8 mouse cellular contexts compared by ENCODE assay signal in genomic region chr10:93945364-93945763, GRCm38 (mm10). TPM values are rescaled to one million over a fixed set of nuclear protein-coding genes. Genes with fewer than 3 reads are reported as not detected.
DNase-seq lines count a peak whose midpoint lies in the region; ATAC-seq and TF ChIP-seq lines count a peak whose summit lies in the region.

No protein-coding gene starts in this region.

- WGBS in hindbrain, embryonic 11.5 days = 58% methylated on average over 4 of the region's 4 CpGs
- 43% methylated on average over 4 of the region's 4 CpGs for WGBS in hindbrain, embryonic 12.5 days
- 19% methylated on average over 4 of the region's 4 CpGs for WGBS in intestine, postnatal 0 days
- WGBS in midbrain, embryonic 11.5 days = 43% methylated on average over 4 of the region's 4 CpGs

- H3K36me3 ChIP-seq in hindbrain, embryonic 11.5 days (ENCODE audit: control insufficient read depth, insufficient read depth, low read length) = no peaks in the 10 kb centered on the region
- H3K36me3 ChIP-seq in hindbrain, embryonic 12.5 days = no peaks in the 10 kb centered on the region
- no peaks in the 10 kb centered on the region for H3K36me3 ChIP-seq in intestine, postnatal 0 days (ENCODE audit: control insufficient read depth, insufficient read depth)
- H3K36me3 ChIP-seq in midbrain, embryonic 11.5 days (ENCODE audit: control insufficient read depth, insufficient read depth, low read length) = no peaks in the 10 kb centered on the region

- no peak overlapping the region for H3K27ac ChIP-seq in hindbrain, embryonic 11.5 days (ENCODE audit: low read depth, low read length)
- H3K27ac ChIP-seq in hindbrain, embryonic 12.5 days = no peak overlapping the region
- H3K27ac ChIP-seq in intestine, postnatal 0 days (ENCODE audit: low read depth, low read length) = no peak overlapping the region
- H3K27ac ChIP-seq in midbrain, embryonic 11.5 days (ENCODE audit: low read depth, low read length) = no peak overlapping the region

- peak; percentile 29 for DNase-seq in hindbrain, embryonic 11.5 days (ENCODE audit: low spot score)
- peak; percentile 7 for DNase-seq in ES-CJ7 (ENCODE audit: low read depth, low spot score)
- peak; percentile 30 for DNase-seq in cerebellum, adult 8-10 months
- no peak for DNase-seq in testis, postnatal 10 days (ENCODE audit: low spot score)
- DNase-seq in midbrain, embryonic 11.5 days (ENCODE audit: low spot score, missing footprints) = no peak

- H3K9ac ChIP-seq in hindbrain, embryonic 11.5 days (ENCODE audit: low read depth, low read length) = no peak overlapping the region
- H3K9ac ChIP-seq in hindbrain, embryonic 12.5 days = no peak overlapping the region
- no peak overlapping the region for H3K9ac ChIP-seq in intestine, postnatal 0 days (ENCODE audit: low read depth, low read length)
- no peak overlapping the region for H3K9ac ChIP-seq in midbrain, embryonic 11.5 days (ENCODE audit: low read length)

- no peak for ATAC-seq in hindbrain, embryonic 11.5 days (ENCODE audit: low FRiP score)
- ATAC-seq in hindbrain, embryonic 12.5 days (ENCODE audit: low FRiP score) = no peak
- no peak for ATAC-seq in intestine, postnatal 0 days
- ATAC-seq in megakaryocyte progenitor cell, adult 5-6 weeks (replicated peaks; ENCODE audit: poor library complexity) = peak; percentile 33; the same call in 1 of the 2 replicates
- no peak for ATAC-seq in midbrain, embryonic 11.5 days (ENCODE audit: low FRiP score)

- no peaks in the 10 kb centered on the region for H3K9me3 ChIP-seq in hindbrain, embryonic 11.5 days (ENCODE audit: control insufficient read depth, low read length)
- no peaks in the 10 kb centered on the region for H3K9me3 ChIP-seq in hindbrain, embryonic 12.5 days (replicated peaks)
- H3K9me3 ChIP-seq in intestine, postnatal 0 days (ENCODE audit: control insufficient read depth) = no peaks in the 10 kb centered on the region
- no peaks in the 10 kb centered on the region for H3K9me3 ChIP-seq in midbrain, embryonic 11.5 days (ENCODE audit: control insufficient read depth, low read length)

- TF ChIP-seq CTCF in intestine, postnatal 0 days (IDR thresholded peaks at IDR 0.05; ENCODE audit: low read depth) = peak; percentile 88

- no peaks in the 10 kb centered on the region for H3K27me3 ChIP-seq in hindbrain, embryonic 11.5 days (ENCODE audit: control insufficient read depth, insufficient read depth, low read length)
- no peaks in the 10 kb centered on the region for H3K27me3 ChIP-seq in hindbrain, embryonic 12.5 days
- H3K27me3 ChIP-seq in intestine, postnatal 0 days (replicated peaks; ENCODE audit: control insufficient read depth, insufficient read depth, low read length) = no peaks in the 10 kb centered on the region
- H3K27me3 ChIP-seq in midbrain, embryonic 11.5 days (ENCODE audit: control insufficient read depth, insufficient read depth, low read length) = no peaks in the 10 kb centered on the region

- no peaks in the 10 kb centered on the region for H3K4me1 ChIP-seq in hindbrain, embryonic 11.5 days (replicated peaks; ENCODE audit: control insufficient read depth, insufficient read depth, low read length)
- no peaks in the 10 kb centered on the region for H3K4me1 ChIP-seq in hindbrain, embryonic 12.5 days
- H3K4me1 ChIP-seq in intestine, postnatal 0 days (replicated peaks; ENCODE audit: control insufficient read depth, insufficient read depth, low read length) = no peaks in the 10 kb centered on the region
- no peaks in the 10 kb centered on the region for H3K4me1 ChIP-seq in midbrain, embryonic 11.5 days (ENCODE audit: control insufficient read depth, insufficient read depth, low read length)

- H3K4me3 ChIP-seq in hindbrain, embryonic 11.5 days (ENCODE audit: low read depth, low read length) = no peak overlapping the region
- H3K4me3 ChIP-seq in hindbrain, embryonic 12.5 days = no peak overlapping the region
- H3K4me3 ChIP-seq in intestine, postnatal 0 days (ENCODE audit: low read depth, low read length) = no peak overlapping the region
- no peak overlapping the region for H3K4me3 ChIP-seq in midbrain, embryonic 11.5 days (ENCODE audit: low read depth, low read length)

- H3K4me2 ChIP-seq in hindbrain, embryonic 11.5 days (replicated peaks; ENCODE audit: low read depth, low read length) = no peak overlapping the region
- no peak overlapping the region for H3K4me2 ChIP-seq in hindbrain, embryonic 12.5 days (replicated peaks)
- no peak overlapping the region for H3K4me2 ChIP-seq in intestine, postnatal 0 days (replicated peaks; ENCODE audit: low read depth)
- H3K4me2 ChIP-seq in midbrain, embryonic 11.5 days = no peak overlapping the region

RNA-seq across cellular contexts. Expression of gene Metap2, which starts 48.5 kb away (rescaled TPM):
- 236 and 240 TPM in 2 replicates for polyA plus RNA-seq in hindbrain, embryonic 11.5 days (2014; fragmentation: Nextera tagmentation; extraction: Ambion mirVana)
- polyA plus RNA-seq in hindbrain, embryonic 12.5 days (2016; fragmentation: Nextera tagmentation; extraction: Ambion mirVana) = 190 and 195 TPM in 2 replicates
- 119 and 134 TPM in 2 replicates for polyA plus RNA-seq in intestine, postnatal 0 days (2015; fragmentation: Nextera tagmentation; extraction: Ambion mirVana)
- total RNA-seq in megakaryocyte progenitor cell, adult 5-6 weeks (2015) = 379 and 381 TPM in 2 replicates
- 286 and 389 TPM in 2 replicates for total RNA-seq in megakaryocyte progenitor cell, adult 5-6 weeks (2017)
- 243 and 247 TPM in 2 replicates for polyA plus RNA-seq in midbrain, embryonic 11.5 days (2014; fragmentation: Nextera tagmentation; extraction: Ambion mirVana)

Comparison
In these comparisons a context has a peak if more than half of its experiments do, and no peak if none do; other contexts are left out.
1. DNase-seq: peak in hindbrain, embryonic 11.5 days (single experiment), ES-CJ7 (single experiment) and cerebellum, adult 8-10 months (single experiment); none in testis, postnatal 10 days (single experiment) and midbrain, embryonic 11.5 days (single experiment).